Mouse (Mus musculus) urinary bladder, adult 18-20 months (tissue): ENCODE measurements at regions not wholly inside any gene's neighbourhood (a gene's known extent, or its start where the extent isn't known, plus 50 kb on each side); places are given as distances from the start of the nearest gene placed in this dataset.
A peak's percentile ranks its signal among the peaks of the same experiment; 100 is the strongest.

Experiments
- DNase-seq, 2 experiments: peaks; one replicate each; pipeline ENCODE4 v3.0.0; 2022; ENCODE audit warnings: low spot score in 2 of 2, mixed read lengths in 2 of 2

DNA sequence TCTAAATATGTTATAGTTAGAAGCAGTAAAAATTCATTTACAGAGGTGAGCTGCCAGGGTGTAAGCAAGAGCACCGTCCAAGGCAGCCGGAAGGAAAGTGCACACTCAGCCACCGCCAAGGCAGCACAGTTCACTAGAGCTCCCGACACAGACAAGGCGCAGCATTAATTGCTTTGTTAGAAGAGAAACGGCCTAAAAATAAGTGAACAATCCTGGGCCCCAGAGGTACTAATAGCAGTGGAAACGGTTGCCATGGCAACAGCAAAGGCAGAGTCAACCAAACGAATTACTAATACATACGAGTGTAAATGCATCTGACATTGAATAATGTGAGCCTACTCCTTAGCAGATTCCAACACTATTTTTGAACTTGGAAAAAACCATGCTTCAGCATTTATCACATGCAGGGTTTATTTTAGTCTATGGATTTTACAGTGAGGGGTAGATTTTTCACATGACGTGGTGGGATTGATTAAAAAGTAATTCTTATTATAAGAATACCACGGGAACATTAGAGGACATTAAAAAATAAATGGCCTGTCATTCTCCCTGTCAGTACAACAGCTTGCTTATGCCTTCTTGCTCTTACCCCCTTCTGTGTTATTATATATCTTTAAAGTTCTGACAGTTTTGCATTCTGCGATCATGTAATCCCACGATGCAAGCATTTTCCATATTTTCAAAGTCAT lies 62.5 kb downstream of the Cavin4 start:
- no peak for DNase-seq

DNA sequence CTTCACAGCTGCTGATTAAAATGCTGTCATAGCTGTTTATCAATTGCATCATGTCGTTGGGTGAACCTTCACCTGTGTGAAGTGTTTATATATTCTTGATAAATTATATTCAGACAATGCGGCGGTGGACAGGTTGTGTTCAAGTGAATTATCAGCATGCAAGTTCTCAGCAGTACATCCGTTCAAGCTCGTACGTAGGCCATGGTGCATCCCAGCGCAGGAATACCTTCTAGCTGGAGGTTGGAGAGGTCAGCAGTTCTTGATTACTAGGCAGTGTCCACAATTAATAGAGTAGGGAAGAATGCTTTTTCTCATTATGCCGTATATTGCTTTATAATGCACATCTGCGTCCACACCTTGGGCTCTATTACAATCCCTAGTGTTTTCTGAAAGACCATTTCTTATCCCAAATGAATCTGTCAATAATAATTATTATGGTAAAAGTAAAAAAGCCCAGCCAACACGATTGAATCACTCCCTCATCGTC lies 63.1 kb downstream of the Cavin4 start:
- no peak for DNase-seq

DNA sequence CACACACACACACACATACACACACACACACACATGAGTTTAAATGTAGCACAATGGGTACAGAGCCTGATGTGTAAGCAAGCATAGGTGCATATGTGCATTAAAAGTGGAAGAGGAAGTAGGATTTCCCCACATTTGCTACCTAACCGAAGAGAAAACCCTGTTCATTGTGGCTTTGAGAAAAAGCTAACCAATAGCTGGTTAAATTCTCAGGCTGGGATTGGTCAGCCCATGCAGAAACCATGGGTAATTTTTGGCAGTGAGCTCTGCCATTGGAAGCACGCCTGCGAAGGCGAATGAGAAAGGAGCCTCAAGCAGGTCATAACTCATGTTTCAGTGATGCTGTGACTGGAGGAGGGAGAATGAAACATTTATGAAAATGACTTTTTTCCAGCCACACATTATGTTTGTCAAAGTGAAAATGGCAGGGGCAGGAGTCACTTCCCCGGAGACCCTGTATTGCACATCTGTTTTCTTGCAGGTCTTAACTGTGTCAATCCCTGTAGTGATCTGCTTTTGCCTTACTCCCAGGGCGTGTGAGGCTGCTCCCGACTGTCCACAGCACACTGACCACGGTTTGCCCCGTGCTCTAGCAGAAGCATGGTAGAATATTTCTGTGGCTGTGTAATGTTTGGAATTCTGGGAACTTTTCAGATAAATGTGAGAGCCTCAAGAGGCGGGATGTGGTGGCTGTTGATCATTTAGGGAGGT lies 71.7 kb downstream of the Cavin4 start:
- DNase-seq = no peak

DNA sequence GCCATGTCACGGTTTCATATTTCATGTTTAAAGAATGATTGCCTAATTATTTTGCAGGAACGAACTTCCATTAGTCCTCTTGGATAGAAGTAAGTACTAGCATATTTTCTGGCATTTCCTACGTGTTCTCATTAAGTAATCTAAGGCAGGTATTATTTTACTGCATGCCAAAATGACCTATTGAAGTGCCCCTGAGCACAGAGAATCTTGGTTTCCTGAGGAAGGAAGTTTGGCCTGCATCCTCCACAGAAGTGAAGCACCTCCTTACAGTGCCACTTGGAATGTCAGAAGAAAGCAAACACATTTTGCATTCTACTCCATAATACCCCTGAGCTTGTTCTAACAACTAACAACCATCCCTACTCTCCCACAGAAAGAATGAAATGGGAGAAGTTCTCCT lies 82.9 kb downstream of the Cavin4 start:
- no peak for DNase-seq

DNA sequence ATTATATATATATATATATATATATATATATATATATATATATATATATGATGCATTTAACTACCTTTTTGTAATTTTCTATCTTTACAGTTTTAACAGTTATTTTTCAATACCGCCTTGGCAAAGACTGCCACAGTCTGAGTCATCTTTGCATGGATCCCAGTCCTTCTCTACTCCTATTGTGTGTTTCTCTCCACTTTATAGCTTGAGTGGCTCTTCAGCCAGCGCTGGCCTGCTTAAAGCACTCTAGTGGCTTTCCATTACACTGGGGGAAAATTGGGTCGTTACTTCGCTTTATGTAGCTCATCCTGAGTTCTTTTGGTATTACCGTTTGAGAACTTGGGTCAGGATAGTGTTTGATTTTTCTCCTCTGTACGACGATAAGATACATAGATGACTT lies 86.3 kb downstream of the Cavin4 start:
- no peak for DNase-seq

DNA sequence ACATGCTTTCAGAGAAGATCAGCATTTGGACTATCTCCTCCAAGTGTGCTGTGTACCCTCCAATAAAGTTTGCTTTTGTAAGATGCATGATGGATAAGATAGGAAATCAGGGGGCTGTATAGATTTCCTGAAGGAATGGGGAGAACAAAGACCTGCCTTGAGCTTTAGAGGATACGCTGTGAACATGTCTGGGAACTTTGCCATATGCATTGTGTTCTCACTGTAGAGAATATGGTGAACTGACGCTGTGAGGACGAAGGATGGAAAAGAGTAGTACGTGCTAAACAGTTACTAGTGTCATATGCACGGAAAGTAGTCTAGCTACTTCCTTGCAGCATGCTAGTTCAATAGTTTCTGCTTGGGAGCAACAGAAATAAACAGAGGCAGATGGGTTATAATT lies 86.8 kb downstream of the Cavin4 start:
- no peak for DNase-seq

DNA sequence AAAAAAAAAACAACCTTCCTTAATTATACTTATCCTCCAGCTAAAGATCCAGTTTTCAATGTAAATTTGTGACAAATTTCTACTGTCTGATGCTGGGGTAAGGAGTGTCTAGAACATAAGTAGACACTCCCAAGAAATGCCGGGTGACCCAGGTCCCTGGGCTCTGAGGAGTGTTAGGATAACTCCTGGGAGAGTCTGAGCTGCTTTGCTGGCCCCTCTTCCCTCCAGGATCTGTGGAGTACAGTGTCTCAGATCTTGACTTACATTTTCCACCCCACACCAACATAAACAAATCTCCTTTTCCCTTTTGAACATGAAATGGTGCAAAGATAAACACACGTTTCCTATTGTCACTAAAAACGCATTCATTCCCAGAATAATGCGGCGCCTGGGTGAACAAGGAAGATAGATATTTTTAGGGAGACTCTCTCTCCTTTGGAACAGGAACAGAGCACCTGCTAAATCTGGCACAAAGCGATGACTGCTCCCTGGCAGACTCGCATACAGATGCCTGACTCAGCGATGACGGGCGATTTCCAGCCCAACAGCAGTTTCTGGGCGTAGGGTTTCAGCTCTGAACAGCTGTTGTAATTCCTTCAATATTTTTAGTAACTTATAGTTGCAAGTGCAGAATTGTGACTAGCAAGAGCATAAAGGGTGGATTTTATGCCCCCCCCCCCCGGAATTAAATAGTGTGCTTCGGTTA lies 91.3 kb downstream of the Cavin4 start:
- DNase-seq = peak in 1 of 2 experiments; percentile 8

DNA sequence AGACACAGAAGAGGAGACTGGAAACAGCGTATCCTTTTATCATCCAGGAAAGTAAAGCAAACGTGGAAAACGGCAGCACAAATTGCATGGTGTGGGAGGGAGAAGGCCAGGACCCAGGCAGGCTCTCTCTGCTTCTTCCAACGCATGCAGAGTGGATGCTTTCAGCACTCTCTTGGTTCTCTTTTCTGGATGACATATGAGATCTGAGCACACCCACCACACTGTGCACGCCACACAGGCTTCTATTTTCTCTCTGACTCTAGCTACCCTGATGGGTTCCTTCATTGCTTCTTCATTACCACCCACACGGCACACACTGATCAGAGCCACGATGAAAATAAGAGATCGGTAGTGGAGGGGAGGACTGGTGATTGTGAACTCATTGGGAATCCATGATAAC lies 97.3 kb downstream of the Cavin4 start:
- no peak for DNase-seq

DNA sequence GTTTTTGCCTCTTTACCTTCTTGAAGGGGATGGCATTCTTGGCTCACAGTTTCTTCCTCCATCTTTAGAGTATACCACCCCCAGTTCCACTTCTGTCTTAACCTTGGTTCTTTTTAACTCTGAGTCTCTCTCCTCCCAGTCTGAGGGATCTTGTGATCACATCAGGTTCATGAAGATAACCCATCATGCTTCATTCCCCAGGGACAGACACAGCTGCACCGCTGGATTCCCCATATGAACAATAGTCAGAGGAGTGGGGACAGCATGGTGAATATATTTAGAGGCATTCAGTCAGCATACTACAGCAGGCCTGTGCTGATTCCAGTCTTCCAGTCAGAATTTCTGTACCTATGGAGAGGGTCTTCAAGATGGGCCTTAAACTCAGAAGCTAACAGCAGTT lies 103.1 kb downstream of the Cavin4 start:
- no peak for DNase-seq

DNA sequence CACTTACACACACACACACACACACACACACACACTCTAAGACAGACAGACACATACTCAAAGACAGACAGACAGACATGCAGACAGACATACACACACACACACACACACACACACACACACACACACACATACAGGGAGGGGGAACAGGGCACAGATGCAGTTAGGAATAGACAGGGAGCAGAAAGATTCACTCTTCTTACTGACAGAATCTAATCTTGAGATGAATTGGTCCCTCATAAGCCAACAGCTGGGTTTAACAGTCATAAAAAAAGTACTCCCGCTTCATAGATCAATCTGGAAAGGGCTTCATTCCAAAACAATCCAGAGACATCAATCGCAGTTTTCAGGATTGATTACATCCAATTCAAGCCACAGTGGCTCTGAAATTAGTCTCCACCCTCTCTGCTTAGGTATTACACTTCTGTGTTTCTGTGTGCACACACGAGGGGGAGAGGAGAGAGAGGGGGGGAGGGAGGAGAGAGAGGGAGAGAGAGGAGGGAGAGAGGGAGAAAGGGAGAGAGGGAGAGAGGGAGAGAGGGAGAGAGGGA lies 107.2 kb downstream of the Cavin4 start:
- no peak for DNase-seq

DNA sequence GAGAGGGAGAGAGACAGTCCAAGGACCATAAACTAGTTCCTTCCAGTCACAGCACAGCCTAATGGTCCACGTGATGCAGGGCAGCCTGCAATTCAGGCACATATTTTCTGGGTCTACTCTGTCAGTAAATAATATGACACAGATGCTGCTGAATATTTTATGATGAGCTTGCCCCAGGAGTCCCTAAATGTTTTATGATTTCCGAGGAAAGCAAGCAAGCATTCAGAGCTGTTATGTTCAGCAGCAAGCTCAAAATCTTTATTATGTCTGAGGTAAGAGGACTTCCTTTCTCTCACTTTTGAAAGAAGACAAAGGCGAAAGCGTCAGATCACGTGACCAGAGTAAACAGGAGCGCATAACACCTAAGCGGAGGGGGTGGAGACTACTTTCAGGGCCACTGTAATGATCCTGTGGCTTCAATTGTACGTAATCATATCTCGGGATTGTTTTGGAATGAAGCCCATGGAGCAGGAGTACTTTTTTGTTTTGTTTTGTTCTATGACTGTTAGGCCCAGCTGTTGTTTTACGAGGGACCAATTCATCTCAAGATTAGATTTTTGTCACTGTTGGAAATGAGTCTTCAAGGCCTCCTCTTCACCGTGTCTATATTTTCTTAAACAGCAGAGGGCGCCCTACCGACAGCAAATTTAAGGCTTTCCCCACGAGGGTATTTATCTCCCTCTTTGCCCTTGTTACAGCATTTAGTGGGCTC lies 107.8 kb downstream of the Cavin4 start:
- DNase-seq = peak; percentile 3 to 5

DNA sequence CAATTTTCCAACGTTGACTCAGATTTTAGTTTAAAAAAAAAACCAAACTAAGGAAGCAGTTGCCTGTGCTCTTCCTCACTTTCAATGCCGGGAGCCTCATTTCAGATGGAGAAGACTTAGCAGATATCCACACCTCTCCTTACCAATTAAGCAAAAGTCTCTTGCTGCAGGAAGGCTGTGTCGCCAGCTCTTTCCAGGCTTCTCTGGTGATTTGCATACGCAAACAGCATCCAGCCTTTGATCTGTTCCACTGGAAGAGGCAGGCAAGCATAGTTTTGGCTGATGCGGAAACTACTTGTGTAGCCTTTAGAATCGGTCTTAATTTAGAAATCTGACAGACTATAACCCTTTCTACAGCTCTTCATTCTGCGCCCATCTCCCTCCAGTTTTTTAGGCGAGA lies 108.5 kb downstream of the Cavin4 start:
- no peak for DNase-seq

DNA sequence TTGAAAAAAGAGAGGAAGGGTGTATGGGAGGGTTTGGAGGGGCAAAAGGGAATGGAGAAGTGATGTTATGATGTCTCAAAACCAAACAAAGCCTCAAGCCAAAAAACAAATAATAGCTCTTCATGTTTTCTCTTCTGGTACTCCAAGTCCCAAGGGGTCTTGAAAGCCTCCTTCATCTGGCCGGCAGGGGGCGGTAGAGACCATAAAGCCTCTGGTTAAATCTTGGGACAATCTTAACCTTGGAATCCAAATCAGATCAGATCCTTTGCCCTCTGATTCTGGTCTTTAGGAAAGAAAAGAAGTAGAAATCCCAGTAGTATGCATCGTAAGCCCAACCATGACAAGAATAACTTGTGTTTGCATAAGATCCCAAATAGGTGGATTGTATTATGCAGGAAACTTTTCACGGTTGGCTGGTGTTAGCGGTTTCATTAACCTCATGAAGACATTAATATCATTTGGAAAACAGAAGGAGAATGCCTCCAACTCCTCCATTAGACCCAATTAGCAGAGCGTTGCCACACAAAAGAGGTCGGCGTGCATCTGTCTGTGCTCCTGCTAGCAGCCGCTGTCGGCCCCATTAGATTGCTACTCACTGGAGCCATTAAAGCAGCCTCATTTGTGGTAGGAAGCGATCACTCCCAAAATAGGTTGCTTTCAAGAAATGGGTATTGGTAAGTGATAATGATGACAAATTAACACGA lies 116.0 kb downstream of the Cavin4 start:
- DNase-seq = peak; percentile 4 to 6

DNA sequence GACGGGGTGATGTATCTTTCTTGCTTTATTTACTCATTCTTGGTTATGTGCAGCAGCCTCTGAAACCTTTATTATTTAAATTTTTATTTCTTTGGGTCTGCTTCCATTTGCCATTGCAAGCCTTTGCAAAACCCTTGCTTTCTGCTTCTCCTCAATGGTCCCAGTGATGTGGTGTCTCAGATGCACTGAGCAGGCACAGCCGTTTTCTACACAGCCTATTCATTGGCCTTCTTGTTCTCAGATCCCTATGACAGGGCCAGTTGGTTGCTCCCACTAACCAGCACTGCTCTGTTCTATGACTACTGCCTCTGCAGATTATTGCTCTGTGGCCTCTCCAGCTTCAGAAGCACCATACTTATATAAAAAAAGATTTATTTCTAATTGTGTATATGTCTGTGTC lies 116.6 kb downstream of the Cavin4 start:
- DNase-seq = no peak

DNA sequence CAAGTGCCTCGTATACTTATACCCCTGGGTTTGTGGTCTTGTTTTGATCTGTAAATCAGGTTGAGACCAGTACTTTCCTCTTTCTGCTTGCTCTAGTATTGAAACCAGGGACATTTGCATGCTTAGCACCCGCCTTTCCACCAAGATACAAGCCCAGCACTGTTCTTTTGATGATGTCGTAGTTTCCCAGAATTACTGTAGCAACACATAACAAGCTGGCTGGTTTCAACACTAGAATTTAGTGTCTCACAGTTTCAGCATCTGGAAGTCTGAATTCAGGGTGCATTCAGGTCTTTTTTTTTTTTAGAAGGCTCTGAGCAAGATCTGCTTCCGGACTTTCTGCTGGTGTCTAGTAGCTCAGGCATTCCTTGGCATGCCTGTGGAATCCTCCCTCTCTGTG lies 117.8 kb downstream of the Cavin4 start:
- no peak for DNase-seq

DNA sequence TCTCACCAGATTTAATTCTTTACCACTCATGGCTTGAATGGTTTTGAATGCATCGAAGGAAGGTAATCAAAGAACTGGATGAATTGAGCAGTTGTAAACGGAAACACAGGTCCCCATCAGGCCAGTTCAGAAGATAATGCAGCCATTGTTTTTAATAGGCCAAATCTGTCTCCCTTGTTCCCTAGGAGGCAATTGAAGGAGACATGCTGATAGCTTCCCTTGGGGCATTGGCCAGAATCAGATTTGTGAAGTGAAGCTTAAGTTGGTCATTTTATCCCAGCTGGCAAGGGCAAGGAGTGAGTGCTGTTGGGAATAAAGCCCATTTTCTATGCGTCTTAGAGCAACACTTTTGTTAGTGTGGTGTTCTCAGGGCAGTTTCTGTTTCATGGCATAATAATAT lies 119.4 kb downstream of the Cavin4 start:
- DNase-seq = no peak

DNA sequence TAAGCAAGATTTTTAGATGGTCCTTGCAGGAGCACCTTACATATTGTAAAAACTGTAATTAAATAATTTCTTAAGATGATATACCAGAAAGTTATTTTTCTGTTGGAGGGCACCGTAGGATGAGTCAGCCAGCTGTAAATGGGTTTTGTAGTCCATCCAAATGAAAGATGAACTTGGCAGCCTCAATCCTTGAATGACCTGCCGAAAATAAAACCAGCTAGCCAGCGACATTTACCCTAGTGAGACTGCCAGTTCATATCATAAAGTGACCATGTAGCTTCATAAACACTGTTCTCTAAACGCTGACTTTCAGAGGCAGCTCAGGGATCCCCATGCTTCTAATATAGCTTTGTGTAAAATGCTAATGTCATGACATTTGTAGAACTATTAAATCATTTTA lies 127.8 kb downstream of the Cavin4 start:
- DNase-seq = no peak

DNA sequence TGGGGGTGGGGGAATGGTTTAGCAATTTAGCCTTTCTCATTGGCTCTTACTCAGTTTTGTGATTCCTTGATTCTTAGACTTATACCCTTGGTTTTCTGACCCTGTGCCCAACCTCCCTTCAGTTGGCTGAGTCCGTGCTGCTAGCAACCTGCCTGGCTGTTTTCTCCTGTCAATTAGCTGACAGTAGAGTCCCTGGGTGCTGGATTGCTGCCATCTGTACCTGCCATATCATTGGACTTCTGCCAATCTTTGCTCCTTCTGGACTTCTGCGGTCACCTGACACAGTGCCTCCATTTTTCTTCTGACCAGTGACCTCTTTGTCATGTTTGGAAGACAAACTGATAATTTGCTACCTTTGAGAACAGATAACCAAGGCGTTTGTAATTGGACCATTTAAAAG lies 140.5 kb downstream of the Cavin4 start:
- no peak for DNase-seq

DNA sequence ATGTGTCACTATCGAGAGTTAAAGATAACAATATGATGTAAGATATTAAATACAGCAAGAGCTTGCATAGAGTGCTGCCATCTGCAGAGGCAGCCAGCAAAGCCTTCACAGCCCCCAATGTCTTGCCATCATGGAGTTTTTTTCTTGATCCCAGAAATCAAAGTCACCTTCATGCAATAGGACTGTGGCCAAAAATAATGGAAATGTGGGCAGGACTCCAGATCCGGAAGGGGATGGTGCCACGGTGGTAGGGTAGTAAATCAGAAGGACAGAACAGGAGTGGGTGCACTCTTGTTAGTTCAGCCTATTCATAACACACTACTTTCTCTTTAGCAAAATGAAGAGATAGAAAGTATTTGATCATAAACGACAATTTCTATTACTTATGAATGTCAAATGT lies 145.3 kb downstream of the Cavin4 start:
- no peak for DNase-seq

DNA sequence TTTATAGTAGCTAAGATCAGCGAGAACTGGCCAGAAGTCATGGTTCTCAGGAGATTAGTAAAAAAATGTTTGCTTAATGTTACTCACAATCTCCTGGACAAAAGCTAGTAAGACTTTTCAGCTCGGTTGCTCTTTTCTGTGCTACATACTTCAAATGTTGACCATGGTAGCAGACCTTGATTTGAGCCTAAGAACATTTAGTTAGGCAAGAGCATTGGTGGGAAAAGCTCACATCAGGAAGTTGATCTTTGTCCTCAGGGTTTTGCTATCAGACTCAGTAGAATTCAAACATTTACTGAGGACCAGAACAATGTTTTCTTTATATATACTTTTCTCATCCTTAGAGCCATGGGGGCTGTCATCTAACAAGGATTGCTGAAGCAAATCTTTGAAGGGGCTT lies 170.4 kb downstream of the Cavin4 start:
- no peak for DNase-seq

DNA sequence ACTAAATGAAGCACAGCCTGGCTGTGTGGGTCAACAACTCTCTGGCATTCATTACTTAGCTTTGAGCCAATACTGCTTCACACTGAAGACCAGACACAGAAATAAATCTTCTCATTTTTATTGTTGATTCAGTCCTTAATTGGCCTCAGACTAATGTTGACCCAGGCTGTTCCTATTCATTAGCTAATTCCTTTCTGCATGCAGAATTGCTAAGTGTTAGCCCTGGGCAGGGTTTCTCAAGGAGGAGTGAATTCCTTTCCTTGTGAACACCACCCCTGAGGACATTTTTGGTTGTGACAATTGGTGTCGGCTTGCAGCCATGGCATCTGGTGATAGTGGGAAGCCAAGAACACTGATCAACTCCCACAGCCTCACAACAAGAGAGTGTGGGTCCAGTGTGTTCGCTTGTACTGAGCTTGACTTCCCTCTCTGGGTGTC lies 179.5 kb downstream of the Cavin4 start:
- no peak for DNase-seq
